Mouse (Mus musculus): Measurements from ENCODE around the gene Plekhj1.

- TF ChIP-seq POLR2A (IDR thresholded peaks at IDR 0.05; ENCODE audit: low read depth, low read length), result no peak
- TF ChIP-seq CTCF (conservative IDR thresholded peaks at IDR 0.05; ENCODE audit: insufficient read depth, insufficient read length, low read depth, low read length), result no peak
Measured at GRCm38 (mm10) chr10:80787517-80787916, 10.9 kb downstream of the Plekhj1 start.
